Mouse (Mus musculus): Measurements from ENCODE around the gene Cenpj.

Gene Cenpj

GRCm38 (mm10) chr14:56575416-56575815, at the start of gene Cenpj, which contains the start of gene Parp4:
TSS of gene Cenpj (minus strand) at chr14:56575425.
TSS of gene Parp4 (plus strand) at chr14:56575619.
- POLR2A ChIA-PET: interaction anchor here in 2 of 4 experiments (0.8 to 1.6 kb wide), 3 partner anchors 18 to 24 kb away, joined by 3 read pairs; no protein-coding TSS in a partner anchor
- CTCF ChIA-PET: interaction anchor here in 1 of 4 experiments (0.5 kb wide), 1 partner anchor 594 kb away, joined by 3 read pairs; no protein-coding TSS in a partner anchor

DNA sequence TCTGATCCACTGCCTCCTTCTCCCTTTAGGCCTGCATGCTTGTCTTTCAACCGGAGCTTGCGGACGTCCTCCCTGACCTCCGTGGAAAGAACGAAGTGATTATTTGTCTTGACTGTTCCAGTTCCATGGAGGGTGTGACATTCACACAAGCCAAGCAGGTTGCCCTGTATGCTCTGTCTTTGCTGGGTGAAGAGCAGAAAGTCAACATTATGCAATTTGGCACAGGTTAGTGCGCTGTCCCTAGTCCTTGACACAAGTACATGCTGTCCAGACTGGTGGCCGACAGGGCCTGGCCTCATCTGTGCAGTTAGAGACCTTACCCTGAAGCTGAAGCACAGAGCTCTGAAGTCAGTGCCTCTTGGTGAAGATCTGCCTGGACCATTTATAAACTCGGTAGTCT, 45.2 kb upstream of the Cenpj start:
- ChIA-PET POLR2A (no interaction called here), CTCF (interaction anchor here in 1 of 4 experiments (0.7 kb wide), 1 partner anchor 626 kb away, joined by 7 read pairs; no protein-coding TSS in a partner anchor)

- ChIA-PET CTCF (no interaction called here), POLR2A (no interaction called here)
Measured at GRCm38 (mm10) chr14:56617470-56617869, 42.2 kb upstream of the Cenpj start.

GRCm38 (mm10) chr14:56613212-56613611, 38.0 kb upstream of the Cenpj start:
- ChIA-PET CTCF (interaction anchor here (0.7 to 1.5 kb wide), 7 partner anchors 9 to 238 kb away, joined by 3 to 4 read pairs (median 3); no protein-coding TSS in a partner anchor), POLR2A (interaction anchor here in 1 of 4 experiments (1.5 kb wide), 1 partner anchor 47 kb away, joined by 3 read pairs; no protein-coding TSS in a partner anchor)

DNA sequence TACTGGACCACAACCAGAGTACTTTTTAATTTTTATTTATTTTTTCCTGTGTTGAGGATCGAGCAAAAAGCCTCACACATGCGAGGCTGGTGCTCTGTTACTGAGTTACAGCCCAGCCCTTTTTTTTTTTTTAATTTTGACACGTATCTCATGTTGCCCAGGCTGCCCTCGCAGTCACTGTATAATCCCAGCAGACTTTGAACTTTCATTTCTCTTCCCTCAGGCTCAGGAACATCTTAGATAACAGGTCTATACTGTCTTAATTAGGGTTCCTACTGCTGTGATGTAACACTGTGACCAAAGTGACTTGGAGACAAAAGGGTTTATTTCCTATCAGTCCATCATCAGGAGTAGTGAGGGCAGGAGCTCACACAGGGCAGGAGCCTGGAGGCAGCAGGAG, 29.9 kb upstream of the Cenpj start:
- CTCF ChIA-PET: no interaction called here
- POLR2A ChIA-PET: no interaction called here

DNA sequence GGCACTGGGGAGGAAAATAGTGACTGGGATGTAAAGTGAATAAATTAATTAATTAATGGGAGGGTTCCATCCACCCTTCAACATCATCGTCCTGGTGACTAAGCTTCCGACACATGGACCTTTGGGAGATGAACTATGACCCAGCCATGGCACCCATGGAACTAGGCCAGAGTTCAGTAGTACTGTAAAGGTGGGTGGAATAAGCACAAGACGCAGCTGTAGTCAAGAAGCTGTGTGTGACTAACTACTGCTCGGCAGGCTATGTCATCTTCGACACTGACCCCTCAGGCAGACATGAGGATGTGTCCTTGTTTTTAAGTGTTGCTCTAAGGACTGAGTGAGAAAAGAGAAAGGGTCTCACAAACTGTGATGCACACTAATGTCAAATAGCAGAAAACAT, 29.2 kb upstream of the Cenpj start:
- CTCF ChIA-PET: interaction anchor here in 1 of 4 experiments (1.1 kb wide), 1 partner anchor 10 kb away, joined by 3 read pairs; no protein-coding TSS in a partner anchor

DNA sequence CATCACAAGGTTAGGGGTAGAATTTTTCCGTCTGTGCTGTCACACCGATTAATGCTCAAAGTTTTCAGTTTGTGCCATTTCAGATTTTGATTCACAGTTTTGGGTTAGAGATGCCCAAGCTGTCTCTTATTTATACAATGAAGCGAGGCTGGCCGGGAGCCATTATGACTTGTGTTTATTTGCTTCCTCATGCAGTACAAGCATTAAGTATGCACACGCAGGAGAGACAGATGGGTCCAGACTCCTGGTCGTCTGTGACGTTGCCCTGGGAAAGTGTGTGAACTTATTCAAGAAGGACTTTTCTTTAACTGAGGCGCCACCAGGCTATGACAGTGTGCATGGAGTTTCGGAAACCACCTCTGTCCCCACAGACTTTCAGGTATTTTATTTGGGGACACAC, 26.8 kb upstream of the Cenpj start:
- POLR2A ChIA-PET: no interaction called here
- CTCF ChIA-PET: no interaction called here

More for the DNA sequence above, 29.2 kb upstream of the Cenpj start:
- POLR2A ChIA-PET: no interaction called here

GRCm38 (mm10) chr14:56598759-56599158, 23.5 kb upstream of the Cenpj start:
- ChIA-PET POLR2A (interaction anchor here (0.6 to 1.6 kb wide), 17 partner anchors 11 to 1008 kb away, joined by 3 to 7 read pairs (median 4); partner anchors contain the start of genes Cenpj (in 1 of the 4), Mphosph8 (in 1 of the 4), Parp4 (in 1 of the 4) and Psme2 (in 1 of the 4)), CTCF (interaction anchor here (0.6 to 1.2 kb wide), 8 partner anchors 9 to 1812 kb away, joined by 3 to 10 read pairs (median 4); no protein-coding TSS in a partner anchor)

GRCm38 (mm10) chr14:56594811-56595210, 19.6 kb upstream of the Cenpj start:
- ChIA-PET POLR2A (no interaction called here), CTCF (no interaction called here)

- ChIA-PET POLR2A (no interaction called here), CTCF (no interaction called here)
Measured at GRCm38 (mm10) chr14:56592191-56592590, 17.0 kb upstream of the Cenpj start.

- ChIA-PET CTCF (no interaction called here), POLR2A (interaction anchor here in 2 of 4 experiments (1.4 to 2.5 kb wide), 2 partner anchors 9 to 11 kb away, joined by 7 to 10 read pairs; no protein-coding TSS in a partner anchor)
Measured at GRCm38 (mm10) chr14:56582294-56582693, 7.1 kb upstream of the Cenpj start.

DNA sequence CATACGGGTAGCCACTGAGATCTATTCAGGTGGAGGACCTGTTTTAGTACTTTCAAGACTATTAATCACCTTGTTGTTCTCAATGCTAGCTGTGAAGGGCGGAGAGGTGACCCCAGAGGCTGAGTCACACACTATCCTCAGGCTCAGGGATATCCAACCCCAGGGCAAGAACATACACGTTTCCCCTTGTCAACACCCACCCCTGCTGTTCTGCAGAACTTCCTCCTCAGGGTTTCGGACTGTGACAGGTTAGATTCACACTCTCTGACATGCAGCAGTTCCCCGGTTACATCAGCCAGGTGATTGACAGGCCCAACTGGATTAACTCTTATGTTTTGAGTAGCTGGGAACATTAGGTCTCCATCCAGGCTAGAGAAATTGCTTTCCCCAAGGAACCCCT, 5.9 kb upstream of the Cenpj start:
- POLR2A ChIA-PET: interaction anchor here in 3 of 4 experiments (0.5 to 2.5 kb wide), 6 partner anchors 8 to 48 kb away, joined by 3 to 10 read pairs (median 4); no protein-coding TSS in a partner anchor
- CTCF ChIA-PET: interaction anchor here in 2 of 4 experiments (0.5 to 0.7 kb wide), 2 partner anchors 87 to 196 kb away, joined by 3 to 5 read pairs; partner anchors contain the start of gene Mphosph8 (in 1 of the 2)

DNA sequence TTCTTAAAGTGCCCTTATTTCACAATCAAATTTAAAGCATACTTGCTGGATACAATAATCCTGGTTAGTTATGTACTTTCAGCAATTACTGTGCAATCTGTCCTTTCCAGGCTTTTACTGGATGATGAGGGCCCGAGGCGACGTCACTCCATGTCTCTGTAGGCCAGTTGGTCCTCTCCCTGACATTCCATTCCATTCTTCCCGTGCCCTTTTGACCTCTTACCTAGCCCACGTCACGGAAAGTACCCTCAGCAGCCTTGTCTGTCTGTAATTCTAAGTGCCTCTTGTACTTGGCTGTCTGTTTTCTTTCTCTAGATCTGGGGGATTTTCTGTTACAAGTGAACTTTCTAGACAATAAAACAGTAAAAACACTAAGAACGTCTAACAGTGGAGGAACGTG, 3.8 kb upstream of the Cenpj start:
- CTCF ChIA-PET: no interaction called here
- POLR2A ChIA-PET: no interaction called here

DNA sequence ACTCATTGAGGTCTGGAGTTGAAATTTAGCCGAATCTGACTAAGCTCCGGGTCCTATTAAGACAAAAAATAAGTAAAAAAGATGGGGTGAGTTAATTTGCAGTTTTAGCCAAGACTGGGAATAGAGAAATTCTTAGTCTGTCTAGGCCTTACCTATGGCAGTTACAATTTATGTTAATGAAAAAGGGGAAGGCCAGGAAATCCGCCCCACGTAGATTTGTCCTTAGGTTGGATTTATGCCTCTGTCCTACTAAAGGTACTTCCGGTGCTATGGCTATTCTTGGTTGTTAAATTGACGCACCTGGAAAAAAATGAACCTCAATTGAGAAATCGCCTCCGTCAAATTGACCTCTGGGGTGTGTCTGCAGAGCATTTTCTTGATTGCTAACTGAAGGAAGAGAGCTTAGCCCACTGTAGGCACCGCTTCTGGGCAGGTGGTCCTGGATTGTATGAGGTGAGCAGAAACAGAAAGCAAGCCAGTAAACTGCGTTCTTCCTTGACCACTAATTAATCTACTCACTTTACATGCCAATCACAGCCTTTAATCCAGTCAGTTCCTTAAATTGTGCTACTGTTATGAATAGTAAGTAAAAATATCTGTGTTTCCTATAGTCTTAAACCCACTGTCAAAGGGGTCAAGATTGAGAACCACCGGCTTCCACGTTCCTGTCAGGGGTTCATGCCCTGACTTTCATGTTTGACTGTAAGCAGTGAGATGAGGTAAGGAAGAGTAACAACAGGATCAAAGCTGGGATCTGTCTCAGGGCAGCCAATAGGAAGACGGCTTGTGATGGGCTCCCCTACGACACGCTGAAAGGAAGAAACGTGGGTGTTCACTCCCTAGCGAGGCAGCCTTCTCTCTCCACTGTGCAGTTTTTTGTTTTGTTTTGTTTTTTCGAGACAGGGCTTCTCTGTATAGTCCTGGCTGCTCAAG, 1.0 kb upstream of the Cenpj start:
- CTCF ChIA-PET: interaction anchor here in 1 of 4 experiments (0.5 kb wide), 1 partner anchor 834 kb away, joined by 3 read pairs; no protein-coding TSS in a partner anchor

DNA sequence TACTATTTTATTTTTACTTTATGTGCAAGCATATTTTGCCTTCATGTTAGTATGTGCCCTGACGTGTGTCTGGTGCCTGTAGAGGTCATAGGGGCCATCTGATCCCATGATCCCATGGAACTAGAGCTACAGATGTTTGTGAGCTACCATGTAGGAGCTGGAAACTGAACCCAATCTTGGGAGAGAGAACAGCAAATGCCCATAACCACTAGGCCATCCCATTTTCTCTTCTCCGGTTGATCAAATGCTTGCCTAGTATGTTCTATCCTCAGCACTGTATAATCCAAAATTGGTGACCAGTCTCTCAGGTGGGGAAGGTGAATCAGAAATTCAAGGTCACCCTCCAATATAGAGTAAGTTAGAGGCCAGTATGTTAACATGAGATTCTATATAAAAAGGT, 2.7 kb downstream of the Cenpj start:
- POLR2A ChIA-PET: interaction anchor here in 1 of 4 experiments (0.6 to 2.0 kb wide), 3 partner anchors 9 to 339 kb away, joined by 5 to 8 read pairs (median 7); no protein-coding TSS in a partner anchor
- CTCF ChIA-PET: interaction anchor here in 1 of 4 experiments (1.5 kb wide), 1 partner anchor 27 kb away, joined by 4 read pairs; no protein-coding TSS in a partner anchor

More for the DNA sequence above, 1.0 kb upstream of the Cenpj start:
- POLR2A ChIA-PET: interaction anchor here in 3 of 4 experiments (0.7 to 1.6 kb wide), 8 partner anchors 10 to 756 kb away, joined by 3 to 4 read pairs (median 3); partner anchors contain the start of gene Rnf17 (in 1 of the 3)

DNA sequence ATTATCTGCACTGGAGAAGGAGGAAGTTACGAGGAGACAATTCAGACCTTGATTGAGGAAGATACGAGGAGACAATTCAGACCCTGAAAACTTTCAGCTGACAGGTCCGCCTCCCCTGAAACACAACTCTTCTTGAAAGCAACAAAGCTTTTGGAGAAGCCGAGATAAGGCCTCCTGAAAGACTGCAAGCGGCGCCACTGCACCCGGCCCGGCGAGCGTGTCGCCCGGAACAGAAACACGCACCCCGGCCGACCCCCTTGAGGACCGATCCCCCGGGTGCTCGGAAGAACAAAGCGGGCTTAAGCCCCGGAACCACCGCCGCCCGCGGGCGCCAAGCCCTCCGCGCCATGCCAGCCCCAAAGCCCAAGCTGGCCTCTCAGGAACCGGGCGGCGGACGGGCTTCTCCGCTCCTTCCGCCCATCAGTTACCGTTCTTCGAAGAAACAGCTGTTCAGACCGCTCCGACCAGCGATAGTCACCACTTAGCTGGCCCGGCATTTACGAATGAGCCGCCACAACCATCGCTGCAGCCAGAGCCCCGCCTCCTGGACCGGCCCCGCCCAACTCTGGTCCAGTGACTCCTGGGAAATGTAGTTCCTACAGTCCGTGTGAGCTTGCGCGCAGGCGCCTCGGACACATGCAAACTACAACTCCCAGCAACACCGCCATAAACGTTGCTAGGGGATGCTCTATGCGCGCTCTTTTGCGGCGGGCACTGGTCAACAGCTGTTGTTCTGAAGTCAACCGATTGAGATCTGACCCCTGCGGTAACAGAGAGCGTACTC, 3.7 kb downstream of the Cenpj start:
- ChIA-PET POLR2A (interaction anchor here (0.6 to 2.3 kb wide), 22 partner anchors 8 to 277 kb away, joined by 3 to 14 read pairs (median 3); partner anchors contain the start of gene Mphosph8 (in 3 of the 4)), CTCF (interaction anchor here in 3 of 4 experiments (1.0 to 1.5 kb wide), 3 partner anchors 28 to 532 kb away, joined by 3 to 4 read pairs (median 4); no protein-coding TSS in a partner anchor)

GRCm38 (mm10) chr14:56569041-56569440, 6.2 kb downstream of the Cenpj start:
- ChIA-PET CTCF (interaction anchor here in 1 of 4 experiments (0.5 kb wide), 1 partner anchor 138 kb away, joined by 3 read pairs; no protein-coding TSS in a partner anchor), POLR2A (interaction anchor here in 1 of 4 experiments (1.0 kb wide), 1 partner anchor 18 kb away, joined by 3 read pairs; no protein-coding TSS in a partner anchor)

DNA sequence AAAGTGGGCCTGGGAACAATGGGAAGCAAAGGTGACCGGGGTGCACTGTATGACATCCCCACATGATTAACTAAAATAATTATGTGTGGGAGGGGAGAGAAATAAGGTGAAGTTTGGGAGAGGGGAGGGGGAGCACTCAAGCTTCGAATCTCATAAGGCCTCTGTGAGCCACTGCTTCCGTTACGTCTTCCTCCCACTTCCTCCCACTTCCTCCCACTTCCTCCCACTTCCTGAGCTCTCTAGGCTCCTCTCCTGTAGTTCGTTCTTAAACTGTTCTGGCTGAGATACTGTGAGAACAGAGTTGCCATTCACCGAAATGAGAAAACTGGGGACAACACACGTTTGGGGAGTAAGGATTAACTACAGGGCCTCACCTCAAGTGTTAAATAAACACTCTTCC, 7.7 kb downstream of the Cenpj start:
- CTCF ChIA-PET: interaction anchor here in 1 of 4 experiments (0.6 kb wide), 1 partner anchor 18 kb away, joined by 3 read pairs; no protein-coding TSS in a partner anchor
- POLR2A ChIA-PET: no interaction called here

Data from embryonic stem cell, embryonic (primary cell).